Mouse (Mus musculus) neural tube, embryonic 14.5 days (tissue): Measurements from ENCODE around the gene Ppp1r14b. TPM values are rescaled to one million over a fixed set of nuclear protein-coding genes. Genes with fewer than 3 reads are reported as not detected.

Source experiments
- ATAC-seq: fragments of 200-750 bp; cut with Nextera tagmentation; 2 replicates; pipeline ENCODE4 v1.8.0; 2017; ENCODE audit warnings: low read depth, mild to moderate bottlenecking, moderate TSS enrichment, moderate library complexity
- H3K27ac ChIP-seq: fragments of 300-500 bp; sonication (generic); 2 replicates; pipeline ENCODE4 v1.5.1; 2014; ENCODE audit warnings: low read depth, mild to moderate bottlenecking, control low read depth, low read length, moderate library complexity, mixed read lengths
- H3K27me3 ChIP-seq: fragments of 300-500 bp; sonication (generic); 2 replicates; pipeline ENCODE4 v1.6.1; 2014; ENCODE audit warnings: low read length; ENCODE audit not compliant: control insufficient read depth, insufficient read depth
- H3K36me3 ChIP-seq: fragments of 300-500 bp; sonication (generic); 2 replicates; pipeline ENCODE4 v1.6.1; 2014; ENCODE audit warnings: low read length, mixed read lengths; ENCODE audit not compliant: control insufficient read depth, insufficient read depth
- H3K4me1 ChIP-seq: fragments of 300-500 bp; sonication (generic); 2 replicates; pipeline ENCODE4 v1.6.1; 2014; ENCODE audit warnings: low read length; ENCODE audit not compliant: control insufficient read depth, insufficient read depth
- H3K4me2 ChIP-seq: fragments of 300-500 bp; sonication (generic); 2 replicates; pipeline ENCODE4 v1.6.1; 2014; ENCODE audit warnings: mild to moderate bottlenecking, low read depth, low read length, control low read depth
- H3K4me3 ChIP-seq: fragments of 300-500 bp; sonication (generic); 2 replicates; pipeline ENCODE4 v1.5.1; 2014; ENCODE audit warnings: low read depth, low read length, control low read depth, mixed read lengths
- H3K9ac ChIP-seq: fragments of 300-500 bp; sonication (generic); replicated peaks from 2 replicates; pipeline ENCODE4 v1.6.1; 2014; ENCODE audit warnings: low read depth, mild to moderate bottlenecking, control low read depth, low read length, mixed read lengths
- H3K9me3 ChIP-seq: fragments of 300-500 bp; sonication (generic); 2 replicates; pipeline ENCODE4 v1.6.1; 2016; ENCODE audit warnings: low read length; ENCODE audit not compliant: control insufficient read depth
- WGBS: fragments of 180-500 bp; shearing (Covaris S2); extraction: QIAGEN DNeasy Blood & Tissue Kit; methylation state at CpG from one replicate; pipeline ENCODE4 v1.1.7; 2014; 5-methylcytosine and 5-hydroxymethylcytosine counted together
- polyA plus RNA-seq: library from polyadenylated mRNA; unstranded; fragments of >200 nt; fragmentation: Nextera tagmentation; extraction: Ambion mirVana; gene quantifications from 2 replicates; pipeline ENCODE4 v1.2.1, GENCODE M21; 2014

Ppp1r14b gene
- polyA plus RNA-seq, 1 experiment from 2014 or later = 140 TPM

- peak overlapping the region; percentile 72 for H3K9ac ChIP-seq
- peak overlapping the region; percentile 97 for H3K4me2 ChIP-seq
- peaks cover 8% of the 10 kb centered on the region; the same call in 1 of the 2 replicates for H3K36me3 ChIP-seq
- H3K27ac ChIP-seq = peak overlapping the region; percentile 88
- H3K4me3 ChIP-seq = peak overlapping the region; percentile 43
- 3% methylated on average over 31 of the region's 31 CpGs for WGBS
- ATAC-seq = peak; percentile 54
- no peaks in the 10 kb centered on the region for H3K9me3 ChIP-seq
- no peaks in the 10 kb centered on the region for H3K27me3 ChIP-seq
- peaks cover 10% of the 10 kb centered on the region; the same call in 1 of the 2 replicates for H3K4me1 ChIP-seq
Measured at GRCm38 (mm10) chr19:6951994-6952711, 22.6 kb upstream of the Ppp1r14b start.

GRCm38 (mm10) chr19:6952712-6953037 lies 22.1 kb upstream of the Ppp1r14b start:
- ATAC-seq = no peak
- Histone ChIP-seq H3K27ac (no peak overlapping the region), H3K27me3 (no peaks in the 10 kb centered on the region), H3K9ac (no peak overlapping the region), H3K9me3 (no peaks in the 10 kb centered on the region), H3K4me3 (peak overlapping the region; percentile 43; the same call in 1 of the 2 replicates), H3K4me1 (peaks cover 10% of the 10 kb centered on the region; the same call in 1 of the 2 replicates), H3K36me3 (peaks cover 8% of the 10 kb centered on the region; the same call in 1 of the 2 replicates), H3K4me2 (peak overlapping the region; percentile 97; the same call in 1 of the 2 replicates)
- WGBS = 54% methylated on average over 3 of the region's 3 CpGs

- Histone ChIP-seq H3K4me2 (no peak overlapping the region), H3K9ac (no peak overlapping the region), H3K4me3 (no peak overlapping the region), H3K9me3 (no peaks in the 10 kb centered on the region), H3K36me3 (peaks cover 8% of the 10 kb centered on the region; the same call in 1 of the 2 replicates), H3K27ac (no peak overlapping the region), H3K27me3 (no peaks in the 10 kb centered on the region), H3K4me1 (peaks cover 10% of the 10 kb centered on the region; the same call in 1 of the 2 replicates)
- ATAC-seq = no peak
- 57% methylated on average over 9 of the region's 9 CpGs for WGBS
Measured at GRCm38 (mm10) chr19:6954046-6954445, 20.7 kb upstream of the Ppp1r14b start.

GRCm38 (mm10) chr19:6955424-6955823 lies 19.3 kb upstream of the Ppp1r14b start:
- ATAC-seq = no peak

GRCm38 (mm10) chr19:6956461-6956860 lies 18.3 kb upstream of the Ppp1r14b start:
- Histone ChIP-seq H3K4me1 (peaks cover 3% of the 10 kb centered on the region; the same call in 1 of the 2 replicates), H3K4me3 (no peak overlapping the region), H3K9me3 (no peaks in the 10 kb centered on the region), H3K27ac (no peak overlapping the region), H3K27me3 (no peaks in the 10 kb centered on the region), H3K36me3 (peaks cover 8% of the 10 kb centered on the region; the same call in 1 of the 2 replicates), H3K9ac (no peak overlapping the region), H3K4me2 (no peak overlapping the region)
- no peak for ATAC-seq
- 79% methylated on average over 10 of the region's 10 CpGs for WGBS

More at GRCm38 (mm10) chr19:6955424-6955823, 19.3 kb upstream of the Ppp1r14b start:
- Histone ChIP-seq H3K27ac (no peak overlapping the region), H3K9me3 (no peaks in the 10 kb centered on the region), H3K4me2 (no peak overlapping the region), H3K4me3 (no peak overlapping the region), H3K27me3 (no peaks in the 10 kb centered on the region), H3K9ac (no peak overlapping the region), H3K4me1 (peaks cover 3% of the 10 kb centered on the region; the same call in 1 of the 2 replicates), H3K36me3 (peaks cover 8% of the 10 kb centered on the region; the same call in 1 of the 2 replicates)
- WGBS = 84% methylated on average over 7 of the region's 7 CpGs

GRCm38 (mm10) chr19:6968491-6969271 lies 6.1 kb upstream of the Ppp1r14b start:
- Histone ChIP-seq H3K4me2 (peak overlapping the region; percentile 41), H3K27ac (no peak overlapping the region), H3K4me3 (peak overlapping the region; percentile 25; the same call in 1 of the 2 replicates), H3K36me3 (no peaks in the 10 kb centered on the region), H3K9me3 (no peaks in the 10 kb centered on the region), H3K27me3 (no peaks in the 10 kb centered on the region; the same call in 1 of the 2 replicates), H3K9ac (no peak overlapping the region), H3K4me1 (peaks cover 6% of the 10 kb centered on the region; the same call in 1 of the 2 replicates)
- WGBS = 15% methylated on average over 15 of the region's 15 CpGs
- no peak for ATAC-seq

- 0 out of 2 replicates have a peak, but pooled peaks have one; percentile 7 for ATAC-seq
- no peak overlapping the region for H3K27ac ChIP-seq
- H3K27me3 ChIP-seq = no peaks in the 10 kb centered on the region; the same call in 1 of the 2 replicates
- WGBS = 3% methylated on average over 8 of the region's 20 CpGs
- no peaks in the 10 kb centered on the region for H3K9me3 ChIP-seq
- peak overlapping the region; percentile 41 for H3K4me2 ChIP-seq
- H3K36me3 ChIP-seq = no peaks in the 10 kb centered on the region
- peak overlapping the region; percentile 25 for H3K4me3 ChIP-seq
- 0 out of 2 replicates have a peak overlapping the region, but pooled peaks have one; percentile 4 for H3K9ac ChIP-seq
- peaks cover 9% of the 10 kb centered on the region; the same call in 1 of the 2 replicates for H3K4me1 ChIP-seq
Measured at GRCm38 (mm10) chr19:6969291-6969664, 5.5 kb upstream of the Ppp1r14b start.

GRCm38 (mm10) chr19:6969665-6970381 lies 4.9 kb upstream of the Ppp1r14b start:
- H3K4me2 ChIP-seq = peak overlapping the region; percentile 41
- no peaks in the 10 kb centered on the region for H3K9me3 ChIP-seq
- H3K4me1 ChIP-seq = peaks cover 9% of the 10 kb centered on the region; the same call in 1 of the 2 replicates
- peak overlapping the region; percentile 25 for H3K4me3 ChIP-seq
- no peaks in the 10 kb centered on the region; the same call in 1 of the 2 replicates for H3K27me3 ChIP-seq
- no peaks in the 10 kb centered on the region for H3K36me3 ChIP-seq
- H3K9ac ChIP-seq = 0 out of 2 replicates have a peak overlapping the region, but pooled peaks have one; percentile 4
- ATAC-seq = 0 out of 2 replicates have a peak, but pooled peaks have one; percentile 9
- under 1% methylated on average over 50 of the region's 55 CpGs for WGBS
- no peak overlapping the region for H3K27ac ChIP-seq
